9 mouse cellular contexts compared by ENCODE assay signal in the genomic region with DNA sequence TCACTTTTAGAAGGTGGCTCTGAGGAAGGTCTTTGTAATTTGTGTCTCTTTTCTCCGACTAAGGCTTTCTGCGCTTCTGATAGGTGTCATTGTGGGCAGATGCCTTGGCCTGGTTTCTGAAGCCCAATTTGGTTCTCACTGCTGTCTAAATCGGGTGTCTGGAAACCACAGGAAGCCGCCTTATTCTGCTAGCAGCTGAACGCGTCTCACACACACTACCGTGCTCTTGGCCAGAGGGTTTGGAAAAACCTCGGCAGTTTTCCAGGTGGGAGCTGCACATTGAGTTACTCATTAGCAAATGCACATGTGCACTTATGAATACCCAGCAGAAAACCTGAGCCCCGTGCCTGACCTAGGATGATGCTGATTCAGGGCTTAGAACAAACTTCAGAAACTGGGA. TPM values are rescaled to one million over a fixed set of nuclear protein-coding genes. Genes with fewer than 3 reads are reported as not detected.
DNase-seq lines count a peak whose midpoint lies in the region; ATAC-seq and TF ChIP-seq lines count a peak whose summit lies in the region.
"Had no signal": no experiment of that assay in that cellular context is flagged by ENCODE, and none has a peak within 500 bp of the region (broad histone marks: within the 10 kb centered on the region; RNA-seq: fewer than 3 reads in every experiment).

No protein-coding gene starts in this region.

- H3K9me3 ChIP-seq in hindbrain, embryonic 16.5 days (ENCODE audit: control insufficient read depth, low read length) = no peaks in the 10 kb centered on the region
- H3K9me3 ChIP-seq in hindbrain, embryonic 13.5 days = no peaks in the 10 kb centered on the region
- no peaks in the 10 kb centered on the region for H3K9me3 ChIP-seq in kidney, embryonic 16.5 days (ENCODE audit: low read length)
- no peaks in the 10 kb centered on the region for H3K9me3 ChIP-seq in liver, postnatal 0 days (ENCODE audit: low read length)
- H3K9me3 ChIP-seq: liver, embryonic 15.5 days had no signal

- no peaks in the 10 kb centered on the region for H3K27me3 ChIP-seq in hindbrain, embryonic 16.5 days (replicated peaks; ENCODE audit: control insufficient read depth, insufficient read depth, low read length)
- H3K27me3 ChIP-seq in hindbrain, embryonic 13.5 days = no peaks in the 10 kb centered on the region
- H3K27me3 ChIP-seq in kidney, embryonic 16.5 days (ENCODE audit: insufficient read depth, low read length) = no peaks in the 10 kb centered on the region
- H3K27me3 ChIP-seq in liver, postnatal 0 days (ENCODE audit: insufficient read depth, low read length) = no peaks in the 10 kb centered on the region
- H3K27me3 ChIP-seq: liver, embryonic 15.5 days had no signal

- H3K4me1 ChIP-seq in hindbrain, embryonic 16.5 days (ENCODE audit: control insufficient read depth, insufficient read depth, low read depth, low read length) = peaks cover 1% of the 10 kb centered on the region
- peaks cover 31% of the 10 kb centered on the region for H3K4me1 ChIP-seq in hindbrain, embryonic 13.5 days (replicated peaks)
- H3K4me1 ChIP-seq in kidney, embryonic 16.5 days (ENCODE audit: insufficient read depth, low read length) = peaks cover 18% of the 10 kb centered on the region
- 0 out of 2 replicates have a peak, but pooled peaks cover 3% of the 10 kb centered on the region for H3K4me1 ChIP-seq in liver, postnatal 0 days (ENCODE audit: insufficient read depth)

- no peak overlapping the region for H3K4me2 ChIP-seq in hindbrain, embryonic 16.5 days (ENCODE audit: low read length)
- H3K4me2 ChIP-seq in hindbrain, embryonic 13.5 days = no peak overlapping the region
- H3K4me2 ChIP-seq in kidney, embryonic 16.5 days (replicated peaks; ENCODE audit: low read depth, low read length) = no peak overlapping the region
- no peak overlapping the region for H3K4me2 ChIP-seq in liver, postnatal 0 days (ENCODE audit: low read depth, low read length)
- H3K4me2 ChIP-seq: liver, embryonic 15.5 days had no signal

- no peak for TF ChIP-seq EP300 in liver, postnatal 0 days (IDR thresholded peaks at IDR 0.05; ENCODE audit: low read depth)

- H3K4me3 ChIP-seq in hindbrain, embryonic 16.5 days (ENCODE audit: low read length) = no peak overlapping the region
- H3K4me3 ChIP-seq in hindbrain, embryonic 13.5 days = no peak overlapping the region
- no peak overlapping the region for H3K4me3 ChIP-seq in kidney, embryonic 16.5 days (ENCODE audit: low read length)
- H3K4me3 ChIP-seq in liver, postnatal 0 days (ENCODE audit: low read depth, low read length) = no peak overlapping the region
- H3K4me3 ChIP-seq: liver, embryonic 15.5 days had no signal

- no peak for TF ChIP-seq CTCF in liver, postnatal 0 days (IDR thresholded peaks at IDR 0.05; ENCODE audit: low read depth)

- no peak overlapping the region for H3K9ac ChIP-seq in hindbrain, embryonic 16.5 days (ENCODE audit: low read depth, low read length)
- H3K9ac ChIP-seq in hindbrain, embryonic 13.5 days = no peak overlapping the region
- no peak overlapping the region for H3K9ac ChIP-seq in kidney, embryonic 16.5 days (replicated peaks; ENCODE audit: low read length)
- H3K9ac ChIP-seq in liver, postnatal 0 days (replicated peaks) = no peak overlapping the region
- H3K9ac ChIP-seq: liver, embryonic 15.5 days had no signal

- peak overlapping the region; percentile 11; the same call in 1 of the 2 replicates for H3K27ac ChIP-seq in hindbrain, embryonic 16.5 days (ENCODE audit: low read depth, low read length)
- H3K27ac ChIP-seq in hindbrain, embryonic 13.5 days = no peak overlapping the region
- peak overlapping the region; percentile 39; the same call in 1 of the 2 replicates for H3K27ac ChIP-seq in kidney, embryonic 16.5 days (ENCODE audit: low read length)
- no peak overlapping the region for H3K27ac ChIP-seq in liver, postnatal 0 days (ENCODE audit: low read depth)
- H3K27ac ChIP-seq: liver, embryonic 15.5 days had no signal

- no peak for ATAC-seq in hindbrain, embryonic 16.5 days
- ATAC-seq in hindbrain, embryonic 13.5 days (ENCODE audit: low FRiP score) = no peak
- ATAC-seq in common myeloid progenitor, adult 5-6 weeks (replicated peaks; ENCODE audit: low read depth, poor library complexity, severe bottlenecking) = 0 out of 2 replicates have a peak, but pooled peaks have one; percentile 12
- peak; percentile 55 for ATAC-seq in kidney, embryonic 16.5 days (ENCODE audit: low FRiP score, low TSS enrichment)
- no peak for ATAC-seq in liver, postnatal 0 days
- ATAC-seq in cerebellum, adult (ENCODE audit: insufficient number of reproducible peaks, low FRiP score, low TSS enrichment) = no peak

- WGBS in hindbrain, embryonic 16.5 days = 63% methylated on average over 9 of the region's 9 CpGs
- 83% methylated on average over 9 of the region's 9 CpGs for WGBS in hindbrain, embryonic 13.5 days
- 59% methylated on average over 9 of the region's 9 CpGs for WGBS in kidney, embryonic 16.5 days
- 52% methylated on average over 9 of the region's 9 CpGs for whole genome bisulfite sequencing in liver, postnatal 0 days (ENCODE audit: insufficient replicate concordance)

- peak; percentile 45 for DNase-seq in right cerebral cortex, postnatal 25 days
- no peak for DNase-seq in liver, postnatal 0 days
- no peak for DNase-seq in lung, postnatal 14 days

- no peaks in the 10 kb centered on the region for H3K36me3 ChIP-seq in hindbrain, embryonic 16.5 days (ENCODE audit: control insufficient read depth, insufficient read depth, low read length)
- no peaks in the 10 kb centered on the region for H3K36me3 ChIP-seq in hindbrain, embryonic 13.5 days
- H3K36me3 ChIP-seq in kidney, embryonic 16.5 days (ENCODE audit: insufficient read depth, low read length) = no peaks in the 10 kb centered on the region
- H3K36me3 ChIP-seq in liver, postnatal 0 days (replicated peaks; ENCODE audit: insufficient read depth, low read length) = no peaks in the 10 kb centered on the region
- H3K36me3 ChIP-seq: liver, embryonic 15.5 days had no signal

RNA-seq across cellular contexts. Expression of a gene that starts 52.9 kb away (rescaled TPM):
- polyA plus RNA-seq in hindbrain, embryonic 16.5 days (2015; fragmentation: Nextera tagmentation; extraction: Ambion mirVana) = 2.9 TPM in 2 replicates
- 2.3 and 2.5 TPM in 2 replicates for polyA plus RNA-seq in hindbrain, embryonic 13.5 days (2015; fragmentation: Nextera tagmentation; extraction: Ambion mirVana)
- total RNA-seq in common myeloid progenitor, adult 5-6 weeks (2017) = 9.0 and 12.9 TPM in 2 replicates
- 1.6 and 1.8 TPM in 2 replicates for polyA plus RNA-seq in kidney, embryonic 16.5 days (2015; fragmentation: Nextera tagmentation; extraction: Ambion mirVana)
- 0.20 and 0.31 TPM in 2 replicates for polyA plus RNA-seq in liver, postnatal 0 days (2015; fragmentation: Nextera tagmentation; extraction: Ambion mirVana)

Comparison
In these comparisons a context has a peak if more than half of its experiments do, and no peak if none do; other contexts are left out.
1. H3K27ac ChIP-seq: peak in hindbrain, embryonic 16.5 days (single experiment) and kidney, embryonic 16.5 days (single experiment); none in hindbrain, embryonic 13.5 days (single experiment) and liver, postnatal 0 days (single experiment).
2. ATAC-seq: peak in common myeloid progenitor, adult 5-6 weeks (single experiment) and kidney, embryonic 16.5 days (single experiment); none in hindbrain, embryonic 16.5 days (single experiment), hindbrain, embryonic 13.5 days (single experiment), liver, postnatal 0 days (single experiment) and cerebellum, adult (single experiment).